Mouse (Mus musculus) layer of hippocampus, postnatal 14 days (tissue): ENCODE measurements around the gene Atp5g2. TPM values are rescaled to one million over a fixed set of nuclear protein-coding genes. Genes with fewer than 3 reads are reported as not detected.

Experiments
- microRNA-seq, 2 experiments: library from miRNA; unstranded; fragments of <30 nt; microRNA quantifications; one replicate each; pipeline ENCODE4 v1.2.0; 2021
- total RNA-seq, 2 experiments: library from RNA; stranded (reverse); gene quantifications; 2 replicates each; pipeline ENCODE4 v1.2.3; 2021

Atp5g2 gene
- total RNA-seq, 2 experiments from 2014 or later = 10.9 to 13.0 TPM

Small RNAs within 50 kb of the gene (microRNA-seq; reads per million reads assigned to microRNA genes)
- 0 to 0.90 reads per million in 2 experiments for gene Mir688

Other genes with a start within 250 kb of the Atp5g2 start
- under 1 TPM; 0.52 to 0.71 TPM for gene Amhr2, start 227.0 kb downstream of the Atp5g2 start, total RNA-seq
- 10 to 100 TPM; 23.1 to 25.0 TPM for gene Prr13, start 213.3 kb downstream of the Atp5g2 start, total RNA-seq
- 100 to 1,000 TPM; 438 to 462 TPM for gene Pcbp2, start 201.8 kb downstream of the Atp5g2 start, total RNA-seq
- gene Gm10337, start 168.6 kb downstream of the Atp5g2 start, total RNA-seq = not detected
- gene Map3k12, start 155.3 kb downstream of the Atp5g2 start, total RNA-seq = 10 to 100 TPM; 81.9 to 89.4 TPM
- 10 to 100 TPM; 34.9 to 41.8 TPM for gene Tarbp2, start 154.2 kb downstream of the Atp5g2 start, total RNA-seq
- 1 to 10 TPM; 4.8 to 6.1 TPM for gene Npff, start 147.4 kb downstream of the Atp5g2 start, total RNA-seq
- gene Gm28047, start 47.3 kb downstream of the Atp5g2 start, total RNA-seq = under 1 TPM in 1 of 2 experiments, not detected in 1; 0.78 TPM
- 10 to 100 TPM; 45.6 to 49.2 TPM for gene Atf7, start 46.9 kb downstream of the Atp5g2 start, total RNA-seq
- gene Calcoco1, start 49.8 kb upstream of the Atp5g2 start, total RNA-seq = 10 to 100 TPM; 66.9 to 69.6 TPM
- not detected for gene Hoxc13, start 248.8 kb upstream of the Atp5g2 start, total RNA-seq